Mouse (Mus musculus) liver, embryonic 15.5 days (tissue): ENCODE data around the gene Spata32. TPM values are rescaled to one million over a fixed set of nuclear protein-coding genes. Genes with fewer than 3 reads are reported as not detected.
A peak's percentile ranks its signal among the peaks of the same experiment; 100 is the strongest.

ENCODE experiments used
- ATAC-seq: fragments of 200-750 bp; cut with Nextera tagmentation; 2 replicates; pipeline ENCODE4 v1.8.0; 2017; ENCODE audit warnings: moderate number of reproducible peaks, mild to moderate bottlenecking, moderate library complexity; ENCODE audit not compliant: insufficient read depth
- H3K27ac ChIP-seq: fragments of 300-500 bp; sonication (generic); replicated peaks from 2 replicates; pipeline ENCODE4 v1.5.1; 2015; ENCODE audit warnings: mild to moderate bottlenecking, inconsistent platforms
- H3K27me3 ChIP-seq: fragments of 300-500 bp; sonication (generic); 2 replicates; pipeline ENCODE4 v1.6.1; 2015; ENCODE audit warnings: mild to moderate bottlenecking, inconsistent platforms
- H3K36me3 ChIP-seq: fragments of 300-500 bp; sonication (generic); replicated peaks from 2 replicates; pipeline ENCODE4 v1.6.1; 2015; ENCODE audit warnings: moderate library complexity, mild to moderate bottlenecking, inconsistent platforms
- H3K4me1 ChIP-seq: fragments of 300-500 bp; sonication (generic); replicated peaks from 2 replicates; pipeline ENCODE4 v1.6.1; 2015; ENCODE audit warnings: inconsistent platforms
- H3K4me2 ChIP-seq: fragments of 300-500 bp; sonication (generic); 2 replicates; pipeline ENCODE4 v1.6.1; 2015; ENCODE audit warnings: moderate library complexity, mild to moderate bottlenecking, inconsistent platforms
- H3K4me3 ChIP-seq: fragments of 300-500 bp; sonication (generic); replicated peaks from 2 replicates; pipeline ENCODE4 v1.5.1; 2015; ENCODE audit warnings: mild to moderate bottlenecking, inconsistent platforms
- H3K9ac ChIP-seq: fragments of 300-500 bp; sonication (generic); 2 replicates; pipeline ENCODE4 v1.6.1; 2015; ENCODE audit warnings: moderate library complexity, mild to moderate bottlenecking, inconsistent platforms
- H3K9me3 ChIP-seq: fragments of 300-500 bp; sonication (generic); replicated peaks from 2 replicates; pipeline ENCODE4 v1.6.1; 2016; ENCODE audit warnings: inconsistent platforms
- WGBS: fragments of 180-500 bp; shearing (Covaris S2); methylation state at CpG from one replicate; pipeline ENCODE4 v1.1.7; 2015; ENCODE audit warnings: mixed read lengths; ENCODE audit not compliant: insufficient replicate concordance; 5-methylcytosine and 5-hydroxymethylcytosine counted together
- polyA plus RNA-seq: library from polyadenylated mRNA; unstranded; fragments of >200 nt; fragmentation: Nextera tagmentation; extraction: Ambion mirVana; gene quantifications from 2 replicates; pipeline ENCODE4 v1.2.1, GENCODE M21; 2015

Spata32 gene
- polyA plus RNA-seq, 1 experiment from 2014 or later = not detected

GRCm38 (mm10) chr11:103161449-103161848, 56.8 kb downstream of the Spata32 start:
- no peak overlapping the region for H3K27ac ChIP-seq
- ATAC-seq = no peak
- H3K9ac ChIP-seq = no peak overlapping the region
- peaks cover 20% of the 10 kb centered on the region for H3K4me1 ChIP-seq
- H3K9me3 ChIP-seq = no peaks in the 10 kb centered on the region
- WGBS = 62% methylated on average over 7 of the region's 7 CpGs
- H3K36me3 ChIP-seq = no peaks in the 10 kb centered on the region
- H3K4me2 ChIP-seq = no peak overlapping the region
- H3K27me3 ChIP-seq = no peaks in the 10 kb centered on the region
- no peak overlapping the region for H3K4me3 ChIP-seq

GRCm38 (mm10) chr11:103160738-103161137, 57.5 kb downstream of the Spata32 start:
- Histone ChIP-seq H3K4me2 (no peak overlapping the region), H3K4me3 (no peak overlapping the region), H3K9me3 (no peaks in the 10 kb centered on the region), H3K27ac (no peak overlapping the region), H3K27me3 (no peaks in the 10 kb centered on the region), H3K4me1 (peaks cover 20% of the 10 kb centered on the region), H3K9ac (no peak overlapping the region), H3K36me3 (no peaks in the 10 kb centered on the region)
- no peak for ATAC-seq
- 76% methylated on average over 11 of the region's 11 CpGs for WGBS

GRCm38 (mm10) chr11:103158621-103159478, 59.4 kb downstream of the Spata32 start:
- WGBS = 4% methylated on average over 25 of the region's 25 CpGs
- H3K27me3 ChIP-seq = no peaks in the 10 kb centered on the region
- H3K27ac ChIP-seq = no peak overlapping the region
- peak overlapping the region; percentile 71 for H3K4me2 ChIP-seq
- peak overlapping the region; percentile 42 for H3K4me3 ChIP-seq
- ATAC-seq = peak; percentile 93
- no peaks in the 10 kb centered on the region for H3K9me3 ChIP-seq
- no peaks in the 10 kb centered on the region for H3K36me3 ChIP-seq
- H3K4me1 ChIP-seq = peaks cover 15% of the 10 kb centered on the region
- H3K9ac ChIP-seq = peak overlapping the region; percentile 45

Other genes starting within 250 kb of the Spata32 start
- 32.4 and 36.7 TPM in 2 replicates for gene Nmt1, start 190.2 kb downstream of the Spata32 start, polyA plus RNA-seq
- 28.7 and 30.0 TPM in 2 replicates for gene Dcakd, start 190.1 kb downstream of the Spata32 start, polyA plus RNA-seq
- 0.31 and 0.45 TPM in 2 replicates for gene Plcd3, start 116.8 kb downstream of the Spata32 start, polyA plus RNA-seq
- 60.6 and 60.9 TPM in 2 replicates for gene Acbd4, start 116.8 kb downstream of the Spata32 start, polyA plus RNA-seq
- gene Hexim1, start 102.2 kb downstream of the Spata32 start, polyA plus RNA-seq = 1.8 and 1.9 TPM in 2 replicates
- gene Hexim2, start 86.0 kb downstream of the Spata32 start, polyA plus RNA-seq = 4.2 and 4.7 TPM in 2 replicates
- 5.7 and 6.2 TPM in 2 replicates for gene Fmnl1, start 47.3 kb downstream of the Spata32 start, polyA plus RNA-seq
- gene 1700023F06Rik, start 9.9 kb downstream of the Spata32 start, polyA plus RNA-seq = 0.08 TPM in 1 of 2 replicates, not detected in the other
- gene Map3k14, start 49.0 kb upstream of the Spata32 start, polyA plus RNA-seq = 0.47 and 0.77 TPM in 2 replicates
- 2.7 and 3.0 TPM in 2 replicates for gene Arhgap27, start 145.3 kb upstream of the Spata32 start, polyA plus RNA-seq
- gene Plekhm1, start 194.3 kb upstream of the Spata32 start, polyA plus RNA-seq = 3.4 and 4.4 TPM in 2 replicates